Mouse (Mus musculus) testis, adult 2 months (tissue): ENCODE measurements around the gene March2.

Experiments
- CTCF ChIP-seq: fragments of 200-500 bp; IDR thresholded peaks from 2 replicates; pipeline ENCODE4 v1.5.1; 2012; ENCODE audit warnings: low read depth, mild to moderate bottlenecking, inconsistent platforms, low read length, moderate library complexity; ENCODE audit not compliant: control insufficient read depth, insufficient read depth, insufficient replicate concordance
- POLR2A ChIP-seq: fragments of 200-500 bp; IDR thresholded peaks from 2 replicates; pipeline ENCODE4 v1.6.1; 2012; ENCODE audit warnings: low read depth, mild to moderate bottlenecking, inconsistent platforms, low read length, moderate library complexity; ENCODE audit not compliant: control insufficient read depth

GRCm38 (mm10) chr17:33728396-33728795 is 9.9 kb upstream of the March2 start:
- no peak for TF ChIP-seq CTCF
- no peak for TF ChIP-seq POLR2A
